Mouse (Mus musculus) central nervous system, embryonic 14 days (tissue): ENCODE results near the gene Olfr1090. TPM values are rescaled to one million over a fixed set of nuclear protein-coding genes. Genes with fewer than 3 reads are reported as not detected.

Source experiments
- polyA plus RNA-seq: library from polyadenylated mRNA; depleted of rRNA; stranded (reverse); fragments of >200 nt; gene quantifications from 2 replicates; pipeline ENCODE4 v1.2.3, GENCODE M21; 2012; rRNA removed

Olfr1090 gene
- not detected in 2 replicates for polyA plus RNA-seq

DNA sequence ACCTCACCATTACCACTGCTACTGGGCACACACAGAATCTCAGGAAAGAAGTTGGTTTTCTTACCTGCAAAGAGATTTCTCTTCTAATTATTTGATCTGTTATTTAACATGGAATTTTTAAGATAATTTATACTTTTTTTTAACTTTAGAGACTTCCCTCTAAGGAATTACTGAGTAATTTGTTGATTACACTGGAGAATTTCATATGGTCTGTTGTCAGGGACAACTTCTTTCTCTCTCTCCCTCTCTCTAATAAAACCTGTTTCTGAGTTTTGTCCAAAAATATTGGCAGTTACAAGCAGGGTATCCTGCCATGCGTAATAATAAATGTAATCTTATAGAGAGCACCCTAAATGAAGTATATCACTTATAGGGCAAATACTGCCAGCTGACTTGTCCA, at the start of gene Olfr1090:
TSS of gene Olfr1090 (minus strand) at position 101 of the 400 bp plus-strand sequence.

DNA sequence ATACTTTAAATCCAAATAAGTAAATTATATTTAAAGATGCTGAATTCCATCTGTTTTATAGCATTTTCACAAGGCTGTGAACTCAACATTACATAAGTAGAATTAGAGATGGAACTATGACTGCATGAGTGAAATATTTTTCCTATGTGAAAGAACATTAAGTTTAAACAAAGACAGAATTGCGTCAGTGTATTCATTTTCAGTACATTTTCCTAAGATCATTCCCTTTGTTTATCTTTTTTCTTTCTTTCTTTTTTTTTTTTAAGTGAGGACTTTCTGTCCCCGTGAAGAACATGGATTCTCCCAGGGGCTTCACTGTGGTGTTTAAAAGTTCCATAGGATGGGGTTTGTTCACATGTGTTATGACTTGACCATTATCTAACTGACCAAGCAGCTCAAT, 23.4 kb upstream of the Olfr1090 start, which contains the start of gene Olfr1093:
TSS of gene Olfr1093 (plus strand) at position 301 of the 400 bp plus-strand sequence.

DNA sequence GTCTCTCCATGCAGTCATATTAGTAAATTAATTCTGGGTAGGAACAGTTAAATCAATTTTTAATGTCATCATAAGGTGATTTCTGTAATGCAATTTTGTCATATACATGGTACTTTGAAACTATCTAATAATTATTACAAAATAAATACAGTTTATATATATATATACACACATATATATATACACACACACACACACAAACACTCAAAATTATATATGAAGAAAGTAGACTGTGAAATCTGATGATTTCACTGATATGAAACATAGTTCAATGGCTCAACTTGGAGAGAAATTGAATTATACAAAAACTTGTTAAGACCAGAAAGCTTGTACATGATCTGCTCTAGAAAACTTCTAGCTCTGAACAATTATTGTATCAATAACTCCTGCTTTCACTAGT, 25.2 kb downstream of the Olfr1090 start, which contains the start of gene Olfr1089:
TSS of gene Olfr1089 (minus strand) at position 101 of the 400 bp plus-strand sequence.

Other genes starting within 250 kb of the Olfr1090 start
- not detected in 2 replicates for gene Olfr1079, start 216.5 kb downstream of the Olfr1090 start, polyA plus RNA-seq
- not detected in 2 replicates for gene Olfr1080, start 200.8 kb downstream of the Olfr1090 start, polyA plus RNA-seq
- not detected in 2 replicates for gene Olfr1082, start 160.0 kb downstream of the Olfr1090 start, polyA plus RNA-seq
- gene Olfr1084, start 119.3 kb downstream of the Olfr1090 start, polyA plus RNA-seq, result not detected in 2 replicates
- gene Olfr1085, start 97.0 kb downstream of the Olfr1090 start, polyA plus RNA-seq, result not detected in 2 replicates
- not detected in 2 replicates for gene Olfr1086, start 78.9 kb downstream of the Olfr1090 start, polyA plus RNA-seq
- gene Olfr1087, start 60.6 kb downstream of the Olfr1090 start, polyA plus RNA-seq, result not detected in 2 replicates
- not detected in 2 replicates for gene Olfr1089, start 25.3 kb downstream of the Olfr1090 start, polyA plus RNA-seq
- not detected in 2 replicates for gene Olfr1093, start 23.5 kb upstream of the Olfr1090 start, polyA plus RNA-seq
- not detected in 2 replicates for gene Olfr141, start 51.0 kb upstream of the Olfr1090 start, polyA plus RNA-seq
- not detected in 2 replicates for gene Olfr1094, start 65.7 kb upstream of the Olfr1090 start, polyA plus RNA-seq
- gene Olfr1095, start 92.7 kb upstream of the Olfr1090 start, polyA plus RNA-seq, result not detected in 2 replicates
- not detected in 2 replicates for gene Gm13723, start 115.8 kb upstream of the Olfr1090 start, polyA plus RNA-seq
- not detected in 2 replicates for gene Olfr1097, start 133.2 kb upstream of the Olfr1090 start, polyA plus RNA-seq
- gene Olfr1098, start 165.6 kb upstream of the Olfr1090 start, polyA plus RNA-seq, result not detected in 2 replicates
- gene Olfr1099, start 201.7 kb upstream of the Olfr1090 start, polyA plus RNA-seq, result not detected in 2 replicates
- not detected in 2 replicates for gene Olfr1100, start 221.0 kb upstream of the Olfr1090 start, polyA plus RNA-seq
- not detected in 2 replicates for gene Olfr1101, start 232.2 kb upstream of the Olfr1090 start, polyA plus RNA-seq
- gene Olfr1102, start 239.4 kb upstream of the Olfr1090 start, polyA plus RNA-seq, result not detected in 2 replicates